Mouse (Mus musculus): ENCODE results near the gene Rbm12b1.
"Not testable (repeated sequence)": the region's sequence is repeated elsewhere in the genome, so short reads cannot be mapped to it uniquely, and the experiment has no call there.

Rbm12b1 gene

DNA sequence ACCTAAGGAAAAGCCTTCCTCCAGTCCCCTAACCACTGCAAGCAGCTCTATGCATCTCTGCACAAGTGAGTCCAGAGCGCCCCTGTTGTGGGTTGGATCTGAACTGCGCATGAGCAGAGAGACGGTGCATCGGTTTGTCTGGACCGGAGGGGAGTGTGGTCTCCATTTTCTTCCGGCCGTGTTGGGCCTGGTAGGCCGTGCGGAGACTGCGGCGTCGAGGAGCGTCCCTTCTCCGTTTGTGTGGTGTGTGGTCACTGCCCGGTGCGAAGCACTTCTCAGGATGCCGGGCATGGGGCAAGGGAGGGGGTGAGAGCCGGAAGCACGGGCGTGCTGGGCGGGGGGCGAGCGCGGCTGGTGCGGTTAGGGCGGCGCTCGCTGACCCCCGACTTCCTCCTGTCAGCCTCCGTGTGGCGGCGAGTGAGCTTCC is at the start of gene Rbm12b1:
Rbm12b1 (plus strand) TSS at position 124 of the 427 bp plus-strand sequence.
- peak; percentile 86 for DNase-seq

DNA sequence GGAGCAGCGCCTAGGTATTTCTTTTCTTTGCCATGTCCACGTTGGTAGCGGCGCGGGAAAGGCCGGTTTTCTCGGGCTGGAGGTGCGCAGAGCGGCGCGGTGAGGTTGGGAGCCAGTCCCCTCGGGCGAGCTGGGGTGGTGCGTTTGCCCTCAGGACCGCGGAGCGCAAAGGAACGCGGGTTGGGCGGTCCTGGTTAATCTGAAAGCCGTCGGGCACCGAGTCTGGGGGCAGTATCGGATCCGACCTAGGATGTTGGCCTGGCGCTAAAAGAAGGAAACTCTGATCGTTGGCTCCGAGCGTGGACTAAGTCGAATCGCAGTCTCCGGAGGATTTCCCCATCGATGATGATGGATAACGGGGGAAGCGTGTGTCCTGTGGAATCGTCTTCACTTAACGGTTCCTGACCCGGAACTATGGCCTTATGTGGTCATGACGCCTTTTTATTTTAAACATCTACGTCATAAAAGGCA is 563 bp downstream of the Rbm12b1 start:
- DNase-seq = peak; percentile 8

GRCm38 (mm10) chr4:12141516-12141915 is 1.5 kb downstream of the Rbm12b1 start:
- not testable (repeated sequence) for DNase-seq

DNA sequence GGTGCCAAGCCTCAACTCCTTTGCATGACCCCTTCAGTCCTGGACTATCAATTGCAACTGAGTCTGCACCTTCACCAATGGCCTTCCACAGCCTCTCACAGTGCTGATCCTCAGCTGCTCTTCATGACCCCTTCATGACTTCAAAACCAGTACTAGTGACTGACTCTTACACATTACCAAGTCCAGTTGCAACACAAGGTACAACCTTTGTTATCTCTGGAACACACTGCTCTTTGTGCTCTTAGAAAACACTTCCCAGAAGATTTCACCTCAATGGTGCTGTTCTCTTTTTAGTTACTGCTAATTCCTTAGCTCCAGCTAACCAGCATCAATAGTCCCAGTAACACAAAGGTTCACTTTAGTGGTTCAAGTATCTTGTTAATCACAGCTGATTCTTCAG is 7.6 kb downstream of the Rbm12b1 start:
- no peak for DNase-seq

DNA sequence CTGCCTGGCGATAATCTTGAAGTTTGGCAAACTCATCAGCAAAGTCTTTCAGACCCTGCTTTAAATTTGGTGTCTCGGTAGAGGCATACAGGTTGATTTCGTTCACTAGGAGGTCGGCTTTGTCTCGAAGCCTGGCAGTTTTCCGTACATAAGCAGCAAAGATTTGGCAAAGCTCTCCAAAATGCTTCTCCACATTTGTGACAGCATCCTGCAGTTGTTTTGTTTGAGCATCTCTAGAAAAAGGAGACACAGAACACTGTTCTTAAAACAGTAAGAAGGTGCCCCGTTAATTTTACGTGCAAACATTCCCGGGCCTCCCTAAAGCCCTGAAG is 30.9 kb downstream of the Rbm12b1 start:
- no peak for DNase-seq

DNA sequence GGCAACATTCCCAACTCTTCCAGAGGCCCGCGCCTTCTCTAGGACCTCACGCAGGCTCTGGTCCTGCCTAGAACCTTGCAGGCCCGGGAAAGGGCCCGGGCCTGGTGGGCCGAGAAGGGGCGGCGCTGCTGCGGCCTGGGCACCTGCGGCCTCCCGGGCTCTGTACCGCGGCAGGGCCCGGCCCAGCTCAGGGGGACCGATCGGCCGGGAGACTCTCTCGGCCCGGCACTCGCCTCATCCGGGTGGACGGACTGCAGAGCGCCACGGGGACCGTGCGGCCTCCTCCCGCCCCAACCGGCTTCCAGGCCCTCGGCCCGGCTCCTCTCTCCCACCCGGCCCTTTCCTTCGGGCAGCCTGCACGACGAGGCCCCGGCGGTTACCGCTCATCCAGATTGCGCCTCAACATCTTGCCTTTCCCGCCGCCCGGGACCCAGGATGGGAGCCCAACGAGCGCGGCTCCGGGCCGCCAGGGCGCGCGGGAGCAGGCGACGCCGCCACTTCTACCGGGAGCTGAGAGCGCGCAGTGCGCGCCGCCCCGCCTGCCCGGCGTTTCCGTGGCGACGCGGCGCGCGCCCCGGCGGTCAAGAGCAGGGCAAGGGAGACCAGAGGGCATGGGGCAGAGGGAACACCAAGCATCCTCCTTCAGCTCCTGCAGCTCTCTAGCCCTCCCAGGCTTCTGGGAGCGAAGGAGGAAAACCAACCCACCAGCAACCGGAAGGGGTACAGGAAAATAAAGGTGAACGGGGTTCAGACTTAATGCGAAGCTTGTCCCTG is 31.4 kb downstream of the Rbm12b1 start, which contains the start of gene Fam92a:
Fam92a (minus strand) TSS at position 698 of the 774 bp plus-strand sequence.
- peak; percentile 77 for DNase-seq

DNA sequence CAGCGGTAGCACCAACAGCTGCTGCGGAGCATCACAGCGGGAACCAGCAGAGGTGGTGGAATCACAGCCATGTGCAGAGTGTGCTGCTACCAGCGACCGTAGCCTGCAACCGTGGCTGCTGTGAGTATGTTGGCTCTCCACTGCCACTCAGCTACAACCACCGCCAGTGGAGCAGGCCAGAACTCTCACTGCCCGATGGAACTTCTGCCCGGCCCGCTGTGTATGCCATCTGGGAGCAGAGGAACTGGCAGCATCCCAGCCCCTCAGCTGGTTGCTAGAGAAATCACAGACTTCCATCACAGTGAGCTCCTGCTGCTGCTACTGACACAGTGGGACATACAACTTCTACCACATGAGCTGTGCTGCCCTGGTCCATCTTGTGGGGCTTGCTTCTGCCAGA is 38.9 kb downstream of the Rbm12b1 start:
- no peak for DNase-seq

Data from lung, postnatal 10 days (tissue).